Mouse (Mus musculus) right cerebral cortex, postnatal 36 days (tissue): ENCODE measurements at regions not wholly inside any gene's neighbourhood (a gene's known extent, or its start where the extent isn't known, plus 50 kb on each side); places are given as distances from the start of the nearest gene placed in this dataset.
A peak's percentile ranks its signal among the peaks of the same experiment; 100 is the strongest.

Experiments used
- DNase-seq, 2 experiments: peaks; one replicate each; pipeline ENCODE4 v3.0.0; 2022; ENCODE audit warnings: low spot score in 2 of 2, mixed read lengths in 1 of 2

DNA sequence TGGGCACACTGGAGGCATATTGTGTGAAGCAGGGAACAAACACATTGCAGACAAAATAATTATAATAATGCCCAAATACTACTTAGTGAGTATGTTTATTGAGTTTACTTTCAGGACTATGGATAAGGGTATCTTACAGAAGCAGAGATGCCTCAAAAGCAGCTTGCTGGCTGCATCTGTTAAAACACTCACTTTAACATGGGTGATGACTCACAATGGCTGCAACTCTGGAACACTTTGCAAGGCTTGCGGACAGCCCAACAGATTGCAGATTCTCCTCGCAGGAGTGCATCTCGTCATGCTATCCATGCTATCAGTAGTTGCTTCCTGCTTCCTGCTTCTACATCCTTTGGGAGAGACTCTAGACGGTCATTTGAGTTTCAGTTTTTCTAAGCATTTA lies 373.2 kb upstream of the Arpp21 start:
- peak; percentile 6 to 38 for DNase-seq

DNA sequence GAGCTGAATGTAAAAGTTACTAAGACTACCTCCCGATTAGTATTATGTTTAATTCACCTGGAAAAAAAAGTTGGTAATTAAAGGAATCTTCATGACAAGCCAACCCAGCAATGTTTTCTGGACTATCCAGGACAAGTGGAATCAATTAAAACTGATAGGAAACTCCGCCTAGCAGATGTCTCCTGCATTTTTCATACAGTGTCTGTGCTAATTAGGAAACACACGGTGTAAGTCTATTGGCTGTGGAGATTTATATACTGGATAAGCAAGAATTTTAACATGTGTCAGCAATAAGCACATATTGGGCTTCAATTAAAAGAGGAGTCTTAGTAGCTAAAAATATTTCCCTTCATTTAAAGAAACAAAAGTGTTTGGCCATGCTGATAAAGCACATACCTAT lies 371.5 kb upstream of the Arpp21 start:
- no peak for DNase-seq

GRCm38 (mm10) chr9:112595731-112596130 lies 360.0 kb upstream of the Arpp21 start:
- DNase-seq, result no peak

- no peak for DNase-seq
Measured at GRCm38 (mm10) chr9:112590241-112590640, 354.5 kb upstream of the Arpp21 start.

GRCm38 (mm10) chr9:112573316-112573715 lies 337.6 kb upstream of the Arpp21 start:
- no peak for DNase-seq

DNA sequence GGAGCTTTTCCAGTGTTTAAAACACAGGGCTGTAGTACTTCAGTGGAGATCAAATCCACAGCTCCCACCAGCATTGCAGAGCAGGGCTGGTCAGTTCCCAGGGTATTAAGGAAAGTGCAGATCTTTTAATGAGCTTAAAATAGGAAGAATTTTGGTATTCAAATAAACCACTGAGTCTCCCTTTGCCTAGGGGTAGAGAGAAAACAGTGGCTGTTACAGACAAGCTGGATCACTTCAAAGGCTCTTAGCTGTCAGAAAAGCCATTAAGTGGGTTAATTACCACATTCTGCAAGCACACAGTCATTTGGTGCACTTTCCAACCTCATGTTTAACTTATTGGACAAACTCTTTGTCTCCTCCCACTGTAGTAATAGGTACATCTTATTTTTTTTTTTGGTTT lies 325.6 kb upstream of the Arpp21 start:
- DNase-seq, result no peak

DNA sequence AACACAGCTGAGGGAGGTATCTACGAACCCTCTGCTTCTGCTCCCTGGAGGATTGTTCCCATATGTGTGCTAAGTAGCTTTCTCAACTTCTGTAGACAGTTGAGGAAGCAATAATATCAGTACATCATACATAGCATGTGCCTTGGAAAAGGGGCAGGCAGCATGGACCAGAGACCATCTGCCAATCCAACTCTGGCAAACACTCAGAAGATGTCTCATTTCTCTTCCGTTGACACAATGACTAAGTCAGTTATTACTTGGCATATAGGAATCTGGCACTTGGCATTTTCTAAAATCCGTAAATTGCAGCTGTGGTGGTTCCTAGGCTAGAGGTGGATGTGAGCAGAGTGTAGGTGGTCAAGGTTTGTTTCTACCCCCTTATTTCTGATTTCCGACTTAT lies 324.5 kb upstream of the Arpp21 start:
- no peak for DNase-seq

DNA sequence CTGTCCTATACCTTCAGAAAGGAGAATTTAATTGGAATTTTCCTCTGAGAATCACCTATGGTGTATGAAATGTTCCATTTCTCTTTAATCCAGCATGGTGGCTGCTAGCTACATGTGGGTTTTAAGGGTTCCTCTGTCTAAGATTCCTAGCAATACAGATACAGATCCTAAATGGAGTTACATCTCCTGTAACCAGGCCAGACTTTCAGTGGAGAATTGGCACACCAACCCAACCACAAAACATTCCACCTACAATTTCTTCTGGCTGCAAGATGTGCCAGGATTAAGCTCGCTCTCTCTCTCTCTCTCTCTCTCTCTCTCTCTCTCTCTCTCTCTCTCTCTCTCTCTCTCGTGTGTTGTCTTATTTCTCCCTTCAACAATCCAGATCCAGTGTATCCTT lies 302.2 kb upstream of the Arpp21 start:
- peak in 1 of 2 experiments; percentile 5 for DNase-seq

- no peak for DNase-seq
Measured at GRCm38 (mm10) chr9:112525377-112525776, 289.6 kb upstream of the Arpp21 start.

- no peak for DNase-seq
Measured at GRCm38 (mm10) chr9:112523251-112523650, 287.5 kb upstream of the Arpp21 start.

GRCm38 (mm10) chr9:112510716-112511115 lies 275.0 kb upstream of the Arpp21 start:
- no peak for DNase-seq

- no peak for DNase-seq
Measured at GRCm38 (mm10) chr9:112506871-112507270, 271.1 kb upstream of the Arpp21 start.

- DNase-seq, result no peak
Measured at GRCm38 (mm10) chr9:112498676-112499075, 262.9 kb upstream of the Arpp21 start.

DNA sequence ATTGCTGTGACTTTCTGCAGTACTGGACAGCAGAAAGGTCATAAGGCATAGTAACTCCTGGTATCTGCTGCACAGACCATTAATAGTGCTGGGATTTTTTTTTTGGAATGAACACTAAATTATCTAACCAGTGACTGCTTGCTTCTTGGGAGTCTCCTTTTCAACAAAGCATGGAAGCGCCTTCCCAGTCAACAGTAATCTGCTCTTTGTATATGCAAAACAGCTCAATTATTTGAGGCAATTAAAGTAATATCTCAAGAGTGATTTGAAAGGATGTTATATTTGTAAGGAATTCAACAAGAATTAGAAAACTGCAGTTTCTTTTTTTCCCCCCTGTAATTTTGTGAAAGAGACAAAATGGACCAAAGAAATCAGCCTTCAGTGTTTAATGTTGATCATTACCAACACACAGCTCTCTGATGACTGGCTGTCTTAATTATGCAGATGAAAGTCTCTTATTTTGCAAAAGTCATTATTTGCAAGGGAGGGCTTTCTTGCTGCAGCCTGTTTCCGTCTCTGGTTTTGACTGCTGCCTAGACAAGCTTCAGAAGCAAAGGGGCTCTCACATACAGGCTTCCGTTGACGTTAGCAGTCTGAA lies 260.3 kb upstream of the Arpp21 start:
- DNase-seq, result no peak

GRCm38 (mm10) chr9:112490963-112491362 lies 255.2 kb upstream of the Arpp21 start:
- DNase-seq, result no peak

DNA sequence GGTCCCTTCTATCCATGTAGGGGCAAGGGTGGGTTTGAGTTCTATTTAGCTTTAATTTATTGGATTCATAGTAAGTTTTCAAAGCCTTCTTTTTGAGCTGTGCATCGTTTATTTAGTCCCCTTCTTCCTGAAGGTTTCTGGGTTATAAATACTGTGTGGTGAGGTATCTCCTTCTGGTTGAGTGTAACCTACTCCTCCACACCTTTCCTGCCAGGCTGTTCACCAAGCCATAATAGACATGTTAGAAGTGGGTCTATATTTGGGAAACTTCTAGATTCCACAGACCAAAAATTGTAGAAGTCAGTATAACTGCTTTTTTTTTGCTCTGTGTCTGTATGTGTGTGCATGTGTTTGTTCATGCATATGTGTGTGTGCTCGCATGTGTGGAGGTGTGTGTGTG lies 240.9 kb upstream of the Arpp21 start:
- DNase-seq, result peak; percentile 13 to 25

DNA sequence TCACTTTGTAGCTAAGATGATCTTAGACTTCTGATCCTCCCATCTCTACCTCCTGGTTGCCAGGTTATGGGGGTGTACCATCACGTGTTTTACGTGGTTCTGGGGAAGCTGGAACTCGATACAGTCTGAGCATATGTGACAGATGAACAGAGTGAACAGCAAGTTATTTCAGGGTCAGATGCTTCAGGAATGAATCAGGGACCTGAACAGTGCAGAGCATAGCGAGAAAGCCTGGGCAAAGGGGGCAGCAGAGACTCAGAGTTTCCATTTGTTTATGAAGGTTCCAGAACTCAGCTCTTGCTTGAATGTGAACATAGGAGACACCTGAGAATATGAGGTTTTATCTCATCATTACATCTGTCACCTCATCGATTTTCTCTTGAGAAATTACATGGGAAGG lies 221.9 kb upstream of the Arpp21 start:
- no peak for DNase-seq

DNA sequence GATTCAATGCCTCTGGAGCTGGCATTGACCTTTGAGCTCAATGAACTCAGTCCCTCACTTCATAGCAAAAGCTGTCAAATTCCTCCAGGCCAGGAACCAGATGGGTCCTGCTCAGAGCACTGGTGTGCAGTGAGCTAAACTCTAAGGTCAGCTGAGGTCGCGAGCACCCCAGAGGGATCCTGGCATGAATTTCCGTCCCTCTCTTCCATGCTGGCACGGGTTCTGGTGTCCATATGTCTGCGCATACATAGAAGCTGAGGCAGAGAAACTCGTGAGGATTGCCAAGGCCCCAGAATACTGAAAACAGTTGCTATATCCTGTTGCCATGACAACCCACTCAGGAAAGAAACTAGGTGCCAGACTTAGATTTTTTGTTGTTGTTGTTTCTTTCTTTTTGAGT lies 219.0 kb upstream of the Arpp21 start:
- DNase-seq, result peak; percentile 76 to 85

GRCm38 (mm10) chr9:112447515-112447914 lies 211.8 kb upstream of the Arpp21 start:
- DNase-seq, result no peak

DNA sequence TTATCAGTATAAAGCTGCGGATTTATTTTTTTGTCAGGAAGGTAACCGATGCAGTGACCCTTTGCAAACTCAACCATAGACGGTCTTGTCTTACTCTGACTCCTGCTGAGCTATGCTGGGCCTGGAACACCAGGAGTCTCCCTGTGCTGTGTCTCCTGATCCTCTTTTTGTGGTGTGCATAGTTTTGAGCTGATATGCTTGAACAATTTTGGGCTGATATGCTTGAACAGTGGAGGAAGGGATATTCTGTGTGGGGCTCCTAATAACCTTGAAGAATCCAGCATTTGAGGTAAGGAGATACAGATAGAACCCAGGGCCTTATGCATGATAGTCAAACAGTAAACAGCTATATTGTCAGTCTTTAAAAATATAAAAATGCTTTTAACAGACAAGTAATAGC lies 211.2 kb upstream of the Arpp21 start:
- DNase-seq, result no peak

GRCm38 (mm10) chr9:112446027-112446352 lies 210.3 kb upstream of the Arpp21 start:
- DNase-seq, result no peak

GRCm38 (mm10) chr9:112445230-112446026 lies 209.7 kb upstream of the Arpp21 start:
- no peak for DNase-seq

DNA sequence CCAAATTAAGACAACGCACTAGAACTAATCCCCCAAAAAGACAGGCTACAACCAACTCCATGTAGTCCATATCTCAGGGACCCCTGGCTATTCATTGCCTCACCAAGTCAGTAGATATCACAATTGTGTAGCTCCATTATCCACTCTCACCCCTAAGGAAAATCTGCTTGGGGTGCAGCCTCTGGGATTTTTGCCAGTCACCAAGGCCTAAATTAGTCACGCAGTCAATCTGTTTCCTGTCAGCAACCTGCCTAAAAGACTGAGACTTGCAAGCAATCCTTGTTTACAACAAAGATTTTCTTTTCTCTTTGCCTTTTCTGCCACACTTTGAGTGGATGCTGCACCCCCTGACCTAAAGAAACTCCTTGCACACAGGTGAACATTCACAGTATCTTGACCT lies 208.5 kb upstream of the Arpp21 start:
- no peak for DNase-seq

GRCm38 (mm10) chr9:112436094-112436493 lies 200.4 kb upstream of the Arpp21 start:
- peak; percentile 33 to 43 for DNase-seq
